Mouse (Mus musculus) urinary bladder, postnatal 36 days (tissue): ENCODE data around the gene Alcam.
A peak's percentile ranks its signal among the peaks of the same experiment; 100 is the strongest.

ENCODE experiments used
- DNase-seq, 2 experiments: peaks; one replicate each; pipeline ENCODE4 v3.0.0; 2022; ENCODE audit warnings: low spot score in 2 of 2, mixed read lengths in 1 of 2

The Alcam gene

GRCm38 (mm10) chr16:52368521-52368920, 85.4 kb downstream of the Alcam start:
- no peak for DNase-seq

- no peak for DNase-seq
Observed at GRCm38 (mm10) chr16:52366915-52367314, 87.0 kb downstream of the Alcam start.

GRCm38 (mm10) chr16:52363944-52364511, 89.8 kb downstream of the Alcam start:
- no peak for DNase-seq

- DNase-seq, result no peak
Observed at GRCm38 (mm10) chr16:52343467-52344033, 110.3 kb downstream of the Alcam start.

- no peak for DNase-seq
Observed at GRCm38 (mm10) chr16:52342694-52343466, 111.0 kb downstream of the Alcam start.

- no peak for DNase-seq
Observed at GRCm38 (mm10) chr16:52334084-52334483, 119.8 kb downstream of the Alcam start.

GRCm38 (mm10) chr16:52333631-52334030, 120.2 kb downstream of the Alcam start:
- DNase-seq, result peak in 1 of 2 experiments; percentile 11

GRCm38 (mm10) chr16:52331341-52331830, 122.5 kb downstream of the Alcam start:
- no peak for DNase-seq

GRCm38 (mm10) chr16:52329420-52329819, 124.5 kb downstream of the Alcam start:
- DNase-seq, result no peak

- no peak for DNase-seq
Observed at GRCm38 (mm10) chr16:52319229-52319628, 134.6 kb downstream of the Alcam start.

- peak; percentile 38 to 63 for DNase-seq
Observed at GRCm38 (mm10) chr16:52311073-52311472, 142.8 kb downstream of the Alcam start.

- no peak for DNase-seq
Observed at GRCm38 (mm10) chr16:52307016-52307415, 146.9 kb downstream of the Alcam start.

GRCm38 (mm10) chr16:52303532-52303902, 150.4 kb downstream of the Alcam start:
- DNase-seq, result no peak

GRCm38 (mm10) chr16:52302790-52303531, 150.9 kb downstream of the Alcam start:
- no peak for DNase-seq

- DNase-seq, result no peak
Observed at GRCm38 (mm10) chr16:52301730-52302129, 152.1 kb downstream of the Alcam start.

GRCm38 (mm10) chr16:52296376-52296775, 157.5 kb downstream of the Alcam start:
- no peak for DNase-seq

GRCm38 (mm10) chr16:52295535-52295934, 158.3 kb downstream of the Alcam start:
- no peak for DNase-seq

GRCm38 (mm10) chr16:52292440-52293048, 161.3 kb downstream of the Alcam start:
- DNase-seq, result no peak

- no peak for DNase-seq
Observed at GRCm38 (mm10) chr16:52280186-52280585, 173.7 kb downstream of the Alcam start.

GRCm38 (mm10) chr16:52265066-52265465, 188.8 kb downstream of the Alcam start:
- no peak for DNase-seq

- no peak for DNase-seq
Observed at GRCm38 (mm10) chr16:52263751-52264150, 190.1 kb downstream of the Alcam start.

GRCm38 (mm10) chr16:52262582-52262981, 191.3 kb downstream of the Alcam start:
- DNase-seq, result no peak
